Mouse (Mus musculus): ENCODE data around the gene Cdcp1.

The Cdcp1 gene

DNA sequence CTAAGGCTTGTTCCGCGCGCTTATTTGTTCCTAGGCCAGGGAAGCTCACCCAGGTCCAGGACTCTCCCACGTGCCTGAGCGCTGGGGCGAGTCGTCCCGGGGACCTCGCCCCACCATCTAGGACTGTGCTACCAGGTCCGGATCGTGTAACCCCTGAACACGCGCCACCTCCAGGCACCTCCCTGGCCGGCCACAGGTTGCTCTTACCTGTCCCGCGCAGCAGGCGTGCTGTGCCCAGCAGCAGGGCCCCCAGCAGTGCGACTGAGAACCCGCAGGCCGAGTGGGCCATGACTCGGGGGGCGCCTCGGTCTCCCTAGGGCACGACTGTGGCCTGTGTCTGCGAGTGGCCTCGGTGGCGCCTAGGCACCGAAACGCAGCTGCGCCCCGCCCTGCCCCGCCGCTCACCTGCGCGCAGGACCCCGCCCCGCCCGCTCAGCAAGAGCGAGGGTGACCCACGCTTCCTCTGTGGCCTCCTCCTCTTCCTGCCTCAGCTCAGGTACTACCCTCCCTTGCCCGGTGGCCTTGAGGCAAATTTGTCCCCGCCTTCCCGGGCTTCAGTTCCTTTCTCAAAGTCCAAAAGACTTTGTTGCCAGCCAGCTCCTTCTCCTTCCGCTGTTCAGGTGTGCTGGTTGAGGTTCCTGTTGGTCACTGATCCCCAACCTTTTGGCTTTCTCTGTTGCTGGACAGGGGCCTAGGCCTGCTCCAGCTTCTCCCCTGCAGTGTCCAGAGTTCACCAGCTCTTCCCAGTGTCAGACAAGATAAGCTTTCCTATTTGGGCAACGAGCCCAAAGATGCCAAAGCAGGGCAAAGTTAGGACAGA, at the start of gene Cdcp1:
Cdcp1 (minus strand) TSS at position 418 of the 820 bp plus-strand sequence.
- no peak for ATAC-seq (ENCODE audit: low TSS enrichment)

DNA sequence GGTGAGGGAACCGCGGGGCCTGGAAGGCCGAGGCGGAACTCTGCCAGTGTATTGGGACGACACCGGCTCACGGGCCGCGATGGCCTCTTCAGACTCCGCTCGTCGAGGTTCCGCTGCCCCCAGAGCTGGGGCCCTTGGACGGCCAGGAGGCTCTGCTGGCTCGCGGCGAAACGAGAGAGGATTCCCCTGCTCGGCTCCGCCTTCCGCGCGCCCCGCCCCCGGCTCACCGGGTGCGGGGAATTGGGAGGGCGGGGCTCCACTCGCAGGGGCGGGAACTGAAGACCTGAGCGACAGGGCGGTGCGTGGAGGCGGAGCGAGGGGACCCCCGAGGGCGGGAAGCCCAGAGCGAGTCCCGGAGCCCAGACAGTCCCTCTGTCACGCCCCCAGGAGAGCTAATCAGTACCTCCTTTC, 44.8 kb upstream of the Cdcp1 start, which contains the start of gene Tmem158:
Tmem158 (minus strand) TSS at position 154 of the 411 bp plus-strand sequence.
- peak; percentile 78 for ATAC-seq (ENCODE audit: low TSS enrichment)

DNA sequence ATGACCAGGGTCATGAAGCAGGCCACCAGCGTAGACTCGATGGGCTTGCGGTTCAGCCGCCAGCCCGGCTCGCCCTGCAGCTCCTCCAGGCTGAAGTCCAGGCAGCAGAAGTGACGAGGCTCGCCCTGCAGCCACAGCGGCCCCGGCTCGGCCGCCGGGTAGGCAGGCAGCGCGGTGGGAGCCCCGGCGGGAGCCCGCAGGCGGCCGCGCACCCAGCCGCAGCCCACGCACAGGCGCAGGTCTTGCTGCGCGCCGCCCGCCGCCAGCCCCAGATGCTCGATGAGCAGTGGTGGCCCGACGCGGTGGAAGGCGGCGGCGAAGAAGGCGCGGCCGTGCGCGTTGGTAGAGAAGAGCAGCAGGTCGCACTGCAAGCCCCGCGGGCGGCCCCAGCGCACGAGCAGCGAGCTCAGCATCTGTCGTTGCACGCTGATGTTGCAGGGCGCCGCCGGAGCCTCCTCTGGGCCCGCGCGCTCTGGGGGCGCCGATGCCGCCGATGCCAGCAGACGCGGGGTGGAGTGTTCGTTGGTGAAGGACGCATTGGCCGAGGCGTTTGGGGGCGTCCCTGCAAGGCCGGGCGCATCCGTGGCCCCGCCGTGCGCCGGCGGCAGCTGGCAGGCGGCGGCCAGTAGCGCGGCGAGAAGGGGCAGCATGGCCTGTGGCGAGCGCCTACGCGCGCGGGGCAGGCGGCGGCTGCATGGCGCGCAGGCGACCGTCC, 44.2 kb upstream of the Cdcp1 start:
- peak; percentile 56 for ATAC-seq (ENCODE audit: low TSS enrichment)

DNA sequence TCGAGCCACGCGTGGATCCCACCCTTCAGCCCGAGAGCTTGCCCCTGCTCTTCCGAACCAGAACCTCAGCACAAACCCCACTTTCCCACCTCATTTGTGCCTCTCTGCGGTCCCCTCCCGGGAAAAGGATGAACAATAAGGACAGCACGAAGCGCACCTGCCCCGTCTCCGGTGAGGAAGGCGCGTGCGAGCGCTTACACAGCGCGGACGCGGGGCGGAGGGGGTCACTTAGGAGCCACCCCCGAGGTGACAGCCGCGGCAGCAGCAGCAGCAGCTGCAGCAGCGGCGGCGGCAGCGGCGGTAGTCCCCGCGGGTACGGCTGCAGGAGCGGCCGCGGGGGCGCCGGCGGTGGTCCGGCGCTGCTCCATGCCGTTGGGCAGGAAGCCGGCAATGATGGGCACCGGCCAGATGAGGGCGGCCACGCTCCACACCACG, 43.6 kb upstream of the Cdcp1 start:
- ATAC-seq (ENCODE audit: low TSS enrichment): peak; percentile 22

DNA sequence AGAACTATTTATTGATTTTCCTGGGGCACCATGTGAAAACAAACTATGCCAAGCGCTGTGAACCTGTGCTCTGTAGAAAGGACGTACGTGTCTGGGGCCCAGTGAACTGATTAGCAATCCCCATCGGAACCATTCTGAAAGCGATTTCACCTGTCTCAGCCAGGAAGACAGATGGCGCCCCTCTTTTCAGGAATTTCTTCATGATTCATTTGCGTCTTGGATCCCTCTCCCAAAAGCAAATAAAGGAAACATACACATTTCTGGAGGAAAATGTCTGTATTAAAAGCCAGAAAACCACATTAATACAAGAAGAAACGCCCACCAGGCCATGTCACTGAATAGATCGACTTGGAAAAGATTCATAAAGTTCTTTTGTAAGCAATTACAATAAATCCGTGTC, 43.0 kb upstream of the Cdcp1 start:
- no peak for ATAC-seq (ENCODE audit: low TSS enrichment)

DNA sequence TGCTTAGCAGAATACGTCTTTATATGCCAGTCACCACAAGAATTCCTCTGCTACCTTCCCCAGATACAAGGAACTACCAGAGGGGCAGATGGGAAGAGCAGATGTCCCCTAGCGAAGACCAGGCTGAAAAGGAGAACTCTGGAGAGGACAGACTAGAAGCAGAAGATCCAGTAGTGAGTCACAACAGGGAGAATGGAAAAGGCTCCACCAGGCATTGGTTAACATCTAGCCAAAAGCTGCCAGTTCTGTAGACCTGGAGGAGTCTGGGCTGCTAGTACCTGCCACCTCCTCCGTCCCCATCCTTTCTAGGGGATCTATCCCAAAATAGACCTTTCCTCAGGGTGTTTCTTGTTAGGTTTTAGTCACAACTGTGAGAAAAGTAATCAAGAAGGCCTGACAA, 39.9 kb upstream of the Cdcp1 start:
- ATAC-seq (ENCODE audit: low TSS enrichment): peak; percentile 64

DNA sequence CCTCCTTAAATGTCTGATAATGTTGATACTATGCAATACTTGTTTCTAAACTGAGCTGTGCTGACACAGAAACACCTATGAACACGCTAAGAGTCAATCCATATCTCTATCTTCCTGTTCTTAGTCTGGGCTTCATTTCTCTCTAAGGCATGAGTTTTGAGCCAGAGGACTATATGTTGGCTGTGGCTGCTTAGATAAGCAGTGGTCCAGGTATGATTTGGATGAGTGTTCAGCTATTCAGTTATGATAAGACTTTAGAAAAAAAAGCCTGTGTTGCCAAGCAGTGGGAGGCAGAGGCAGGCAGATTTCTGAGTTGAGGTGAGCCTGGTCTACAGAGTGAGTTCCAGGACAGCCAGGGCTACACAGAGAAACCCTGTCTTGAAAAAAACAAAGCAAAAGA, 32.2 kb upstream of the Cdcp1 start:
- no peak for ATAC-seq (ENCODE audit: low TSS enrichment)

DNA sequence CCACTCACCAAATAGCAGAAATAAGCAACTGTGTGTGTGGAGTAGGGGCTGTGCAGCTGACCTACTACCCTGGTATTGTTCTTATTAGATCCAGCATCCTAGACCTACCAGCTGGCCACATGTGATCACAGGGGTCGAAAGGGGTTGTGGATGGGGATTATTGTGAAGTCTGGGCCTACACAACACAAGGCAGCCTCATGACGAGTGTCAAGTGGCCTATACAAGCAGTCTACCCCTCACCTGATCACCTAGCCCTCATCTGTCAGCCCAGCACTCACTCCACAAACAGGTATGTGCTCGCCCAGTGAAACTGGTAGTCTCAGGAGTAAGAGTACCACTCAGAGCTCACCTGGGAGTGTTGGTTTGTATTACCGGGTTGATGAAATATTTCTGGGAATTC, 29.3 kb upstream of the Cdcp1 start:
- ATAC-seq (ENCODE audit: low TSS enrichment): no peak

DNA sequence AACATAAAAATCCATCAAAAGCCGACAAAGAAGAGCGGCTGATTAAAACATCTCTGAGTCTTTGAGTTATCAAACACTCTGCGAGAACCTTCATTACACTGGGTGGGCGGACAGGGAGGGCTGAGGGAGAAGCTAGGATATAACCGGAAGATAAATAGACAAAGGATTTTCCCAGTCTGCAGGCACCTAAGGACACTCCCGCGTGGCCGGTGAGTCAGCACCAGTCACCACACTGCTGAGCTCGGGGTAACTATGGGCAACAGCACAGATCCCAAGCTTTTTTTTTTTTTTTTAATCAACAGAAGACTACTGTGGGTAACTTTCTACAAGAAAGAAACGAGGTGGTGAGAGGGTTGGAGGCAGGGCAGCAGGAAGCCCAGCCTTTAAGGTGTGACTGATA, 28.1 kb upstream of the Cdcp1 start:
- ATAC-seq (ENCODE audit: low TSS enrichment): peak; percentile 89

DNA sequence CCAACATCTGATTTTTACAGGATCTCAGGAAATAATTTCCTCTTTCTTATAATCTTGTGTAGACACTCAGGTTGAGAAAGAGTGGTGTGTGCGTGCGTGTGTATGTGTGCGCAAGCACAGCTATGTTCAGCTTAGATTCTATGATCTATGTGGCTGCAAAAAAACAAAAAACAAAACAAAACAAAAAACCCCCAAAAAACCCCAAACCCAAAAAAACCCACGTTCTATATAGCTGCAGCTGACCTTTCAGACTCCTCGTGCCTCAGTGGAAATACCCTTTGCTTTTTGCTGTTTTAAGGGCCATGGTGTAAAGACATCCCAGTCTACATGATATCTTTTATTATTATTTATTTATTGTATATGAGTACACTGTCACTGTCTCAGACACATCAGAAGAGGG, 25.4 kb upstream of the Cdcp1 start:
- no peak for ATAC-seq (ENCODE audit: low TSS enrichment)

DNA sequence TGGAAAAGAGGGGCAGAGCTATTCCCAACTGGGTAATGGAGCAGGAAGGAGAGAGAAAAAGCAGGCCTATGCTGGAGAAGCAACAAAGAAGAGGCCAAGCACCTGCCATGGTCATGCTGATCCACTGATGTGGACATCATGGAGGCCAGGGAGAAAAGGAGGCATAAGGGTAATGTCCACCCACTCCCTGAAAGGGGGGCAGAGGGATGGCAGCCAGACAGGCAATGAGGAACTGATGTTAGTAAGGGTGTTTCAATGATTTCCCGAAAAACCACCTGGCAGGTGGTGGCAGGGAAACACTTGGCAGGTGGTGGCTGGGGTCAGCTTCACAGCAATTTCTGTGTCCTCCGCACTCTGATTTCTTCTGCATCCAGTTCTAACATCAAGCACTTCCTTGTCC, 24.9 kb upstream of the Cdcp1 start:
- no peak for ATAC-seq (ENCODE audit: low TSS enrichment)

DNA sequence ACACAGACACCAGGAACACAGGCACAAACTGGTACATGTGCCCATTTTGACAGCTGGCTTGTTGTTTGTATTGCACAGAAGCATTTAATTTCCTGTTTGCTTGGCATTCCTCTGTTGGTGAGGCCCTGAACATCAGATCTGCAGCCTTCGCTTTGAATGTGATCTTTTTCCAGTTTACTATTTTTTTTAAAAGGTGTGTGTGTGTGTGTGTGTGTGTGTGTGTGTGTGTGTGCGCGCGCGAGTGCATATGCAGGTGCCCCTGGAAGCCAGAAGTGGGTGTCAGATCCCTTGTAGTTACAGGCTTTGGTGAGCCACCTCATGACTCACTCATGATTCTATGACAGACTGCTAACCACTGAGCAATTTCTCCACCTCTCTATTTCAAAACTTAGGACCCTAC, 24.4 kb upstream of the Cdcp1 start:
- ATAC-seq (ENCODE audit: low TSS enrichment): no peak

DNA sequence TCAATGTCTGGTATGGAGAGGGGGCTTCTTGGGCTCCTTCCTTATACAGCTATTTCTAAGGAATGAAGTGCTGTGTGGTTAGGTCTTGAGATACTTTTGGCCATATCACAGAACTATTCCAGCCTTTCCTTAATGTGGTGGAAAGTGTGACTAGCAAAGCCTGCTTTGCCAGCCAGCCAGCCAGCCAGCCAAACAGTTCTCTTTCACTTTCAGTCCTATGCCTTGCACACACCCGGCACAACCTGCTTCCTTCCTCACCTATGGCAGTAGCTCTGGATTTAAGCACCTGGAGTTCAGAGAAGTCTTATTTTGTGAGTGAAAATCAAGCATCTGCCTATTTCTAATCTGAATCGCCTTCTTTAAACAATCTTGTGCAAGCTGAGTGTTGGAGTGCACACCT, 23.8 kb upstream of the Cdcp1 start:
- ATAC-seq (ENCODE audit: low TSS enrichment): no peak

DNA sequence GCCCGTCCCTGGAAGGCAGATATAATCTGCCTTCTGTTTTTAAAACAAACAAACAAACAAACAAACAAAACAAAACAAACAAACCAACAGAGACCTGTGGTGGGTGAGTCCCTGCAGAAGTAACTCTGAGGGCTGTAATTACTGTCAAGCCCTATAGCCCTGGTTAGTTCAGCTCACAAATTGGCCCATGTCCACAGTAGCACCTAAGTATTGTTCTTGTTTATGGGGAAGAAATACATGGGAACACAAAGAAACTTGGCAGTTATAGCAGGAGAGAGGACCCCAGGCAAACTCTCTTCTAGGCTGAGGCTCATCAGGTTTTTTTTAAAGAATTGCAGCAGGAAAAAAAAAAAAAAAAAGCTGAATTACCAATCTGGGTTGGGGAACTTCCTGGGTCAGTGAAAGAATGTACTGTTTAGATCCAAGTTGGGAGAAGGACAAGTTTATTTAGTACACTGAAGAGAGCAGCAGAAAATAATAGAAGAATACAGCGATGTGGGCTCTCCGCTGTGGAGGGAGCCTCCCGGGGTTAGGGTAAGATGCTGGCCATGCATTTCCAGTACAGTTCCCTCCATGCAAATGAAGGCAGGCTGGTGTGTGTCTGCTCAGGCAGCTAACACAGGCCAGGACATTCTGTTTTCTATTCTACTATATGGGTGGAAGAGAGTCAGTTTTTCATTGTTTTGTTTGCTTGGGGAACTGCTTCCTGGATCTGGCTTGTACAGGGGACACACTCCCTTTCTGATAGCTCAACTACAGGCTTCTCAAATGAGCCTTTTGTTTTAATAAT, 22.6 kb upstream of the Cdcp1 start:
- ATAC-seq (ENCODE audit: low TSS enrichment): no peak

DNA sequence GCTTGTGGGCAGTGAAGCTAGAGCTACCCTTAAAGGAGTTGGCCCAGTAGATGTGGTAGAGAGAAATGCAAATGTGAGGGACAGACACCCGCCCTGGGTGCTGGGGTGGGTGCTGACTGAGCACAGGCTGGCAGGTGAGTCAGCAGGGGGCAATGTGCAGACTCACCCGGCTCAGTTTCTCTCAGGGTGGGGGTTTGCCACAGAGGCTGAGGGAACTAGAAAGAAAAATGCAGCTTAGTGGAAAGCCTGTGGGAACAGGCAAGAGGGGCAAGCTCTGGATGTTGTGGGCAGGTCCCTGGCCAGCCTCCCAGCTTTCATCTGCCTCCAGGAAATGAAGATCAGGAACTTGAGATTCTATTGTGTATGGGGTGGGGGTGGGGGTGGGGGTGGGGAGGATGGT, 21.9 kb upstream of the Cdcp1 start:
- ATAC-seq (ENCODE audit: low TSS enrichment): peak; percentile 47

DNA sequence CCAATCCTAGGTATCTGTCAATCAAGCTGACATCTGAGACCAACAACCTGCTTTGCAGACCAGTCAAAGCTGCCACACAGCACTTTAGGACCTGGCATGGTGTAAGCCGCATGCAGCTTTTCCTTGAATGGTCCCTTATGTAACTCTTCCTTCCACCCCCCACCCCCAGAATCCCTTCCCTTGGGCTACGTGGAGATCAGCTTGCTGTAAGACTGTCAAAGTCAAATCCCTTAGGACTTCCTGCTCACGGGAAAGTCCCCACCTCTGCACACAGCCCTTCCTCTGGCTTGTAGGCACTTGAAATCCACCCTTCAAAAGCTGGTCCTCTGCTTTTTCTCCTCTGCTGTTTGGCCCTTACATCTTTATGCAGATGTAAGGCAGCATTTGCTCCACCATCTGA, 19.8 kb upstream of the Cdcp1 start:
- ATAC-seq (ENCODE audit: low TSS enrichment): peak; percentile 15; the same call in 1 of the 2 replicates

DNA sequence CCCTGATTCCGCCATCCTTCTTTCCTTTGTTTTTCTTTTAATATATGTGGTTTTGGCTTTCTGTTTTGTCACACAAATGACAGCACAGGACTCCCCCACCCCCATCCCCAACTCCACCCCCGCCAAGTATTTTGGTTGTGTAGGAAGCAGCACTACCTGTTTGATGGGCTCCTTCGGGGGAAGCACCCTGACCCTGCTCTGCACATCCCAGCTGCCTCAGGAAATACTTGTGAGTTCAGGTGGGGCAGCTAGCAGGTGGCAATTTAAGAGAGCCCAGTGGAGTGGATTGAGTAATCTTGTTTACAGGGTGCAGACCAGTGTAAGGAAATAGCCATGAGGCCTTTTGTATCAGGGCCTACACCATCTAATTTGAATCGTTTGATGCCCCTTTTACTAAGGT, 14.0 kb upstream of the Cdcp1 start:
- no peak for ATAC-seq (ENCODE audit: low TSS enrichment)

DNA sequence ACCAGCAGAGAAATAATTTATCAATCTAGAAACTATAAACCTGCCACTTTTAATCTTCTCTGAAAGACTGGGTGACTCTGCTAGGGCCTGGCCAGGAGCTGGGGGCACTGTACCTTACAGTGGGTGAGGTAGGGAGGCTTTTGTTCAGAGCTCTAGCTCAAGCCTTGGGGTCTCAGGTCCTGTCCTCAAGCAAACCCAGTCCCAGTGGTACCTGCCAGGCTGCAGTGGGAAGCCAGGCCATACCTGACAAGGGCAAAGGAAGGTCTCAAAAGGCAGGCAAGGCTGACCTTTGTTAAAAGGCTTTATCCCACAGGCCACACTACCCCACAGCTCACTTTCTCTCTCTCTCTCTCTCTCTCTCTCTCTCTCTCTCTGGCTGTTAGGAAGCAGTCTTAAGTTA, 12.8 kb upstream of the Cdcp1 start:
- ATAC-seq (ENCODE audit: low TSS enrichment): no peak

DNA sequence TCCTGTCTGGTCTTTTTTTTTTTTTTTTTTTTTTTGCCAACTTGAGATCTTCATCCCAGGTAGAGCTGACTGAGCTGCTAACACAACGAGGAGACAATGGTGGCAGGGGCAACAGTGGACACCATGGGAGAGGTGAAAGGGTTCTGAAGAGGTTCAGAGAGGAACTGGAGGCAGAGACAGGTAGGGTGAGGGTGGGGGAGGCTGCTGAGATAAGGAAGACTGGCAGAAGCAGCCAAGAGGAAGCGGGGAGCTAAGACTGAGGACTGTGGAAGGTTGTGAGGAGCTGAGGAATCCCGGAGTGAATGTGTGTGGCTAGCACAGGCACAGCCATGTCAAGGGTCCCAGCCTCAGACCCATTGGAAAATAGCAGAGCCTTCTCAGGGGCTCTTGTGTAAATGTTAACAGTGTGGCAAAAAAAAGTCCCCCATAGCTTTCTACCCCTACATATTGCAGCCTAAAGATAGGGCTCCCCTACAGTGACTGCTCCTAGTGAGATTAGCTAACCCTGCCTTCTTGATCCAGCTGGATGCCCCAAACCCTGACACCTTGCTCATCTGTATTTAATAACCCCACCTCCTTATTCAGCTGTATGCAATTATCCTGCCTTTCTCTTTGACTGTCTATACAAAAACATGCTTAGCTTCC, 11.4 kb upstream of the Cdcp1 start:
- ATAC-seq (ENCODE audit: low TSS enrichment): no peak

DNA sequence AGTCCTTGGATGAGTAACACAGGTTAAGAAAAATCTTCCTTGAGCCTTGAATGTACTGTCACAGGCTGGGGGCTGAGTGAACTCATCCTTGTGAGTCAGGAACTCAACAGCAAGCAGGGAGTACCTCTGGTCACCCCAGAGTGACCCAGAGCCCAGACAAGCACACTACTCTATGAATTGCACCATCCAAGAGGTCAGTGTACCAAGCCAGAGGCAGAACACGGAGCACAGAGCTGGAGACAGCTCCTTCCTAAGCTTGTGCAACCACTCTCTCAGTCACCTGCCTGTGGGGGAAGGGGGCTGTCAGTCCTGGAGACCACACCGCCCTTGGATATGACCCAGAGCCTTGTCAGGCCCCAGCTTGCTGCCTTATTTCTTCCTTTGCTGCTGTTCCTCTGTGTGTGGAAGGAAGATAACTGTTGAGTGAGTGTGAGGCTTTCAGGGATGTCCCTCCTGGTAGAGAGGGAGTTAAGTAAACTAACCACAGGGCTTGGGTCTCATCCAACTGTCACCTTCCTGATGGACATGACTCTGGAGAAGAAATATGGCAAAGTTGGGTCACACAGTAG, 9.1 kb upstream of the Cdcp1 start:
- no peak for ATAC-seq (ENCODE audit: low TSS enrichment)

DNA sequence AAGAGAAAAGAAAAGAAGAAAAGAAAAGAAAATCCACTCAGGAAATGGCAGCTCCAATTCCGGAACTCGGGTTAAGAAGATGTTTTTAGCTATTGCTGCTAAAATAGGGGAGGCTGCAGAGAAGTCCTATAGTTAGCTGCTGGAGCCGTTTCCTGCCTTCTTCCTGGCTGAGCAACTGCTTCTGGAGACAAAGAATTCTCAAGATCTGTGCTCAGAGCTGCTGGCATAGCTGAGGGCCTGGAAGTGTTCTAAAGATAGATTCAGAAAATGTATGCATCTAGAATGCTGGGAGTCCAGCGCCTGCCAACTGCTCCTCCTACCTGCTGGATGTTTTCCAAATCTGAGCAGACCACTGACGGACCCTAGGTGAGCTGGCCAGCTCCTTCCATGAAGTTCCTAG, 4.0 kb upstream of the Cdcp1 start:
- peak; percentile 99 for ATAC-seq (ENCODE audit: low TSS enrichment)

DNA sequence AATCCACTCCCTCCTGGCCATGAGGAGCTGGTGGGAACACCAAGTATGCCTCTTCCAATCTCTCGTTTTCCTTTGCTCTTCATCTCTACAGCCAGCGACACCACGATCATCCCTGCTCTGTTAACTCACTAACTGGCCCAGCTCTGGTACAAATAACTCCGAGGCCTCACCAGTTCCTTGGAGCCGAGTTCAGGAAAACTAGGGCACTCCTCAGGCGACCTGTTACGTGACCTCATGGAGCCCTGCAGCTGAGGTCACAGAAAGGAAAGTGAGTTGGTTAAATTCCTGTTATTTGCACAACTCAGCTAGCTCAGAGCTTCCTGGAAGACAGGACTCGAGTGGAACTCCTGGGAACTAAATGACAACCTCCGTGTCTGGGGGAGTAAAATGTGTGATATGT, 2.5 kb downstream of the Cdcp1 start:
- no peak for ATAC-seq (ENCODE audit: low TSS enrichment)
